Mouse (Mus musculus) liver, adult 2 months (tissue): ENCODE measurements around the gene Hhex. TPM values are rescaled to one million over a fixed set of nuclear protein-coding genes. Genes with fewer than 3 reads are reported as not detected.

Experiments used
- DNase-seq: peaks from one replicate; pipeline ENCODE4 v3.0.0-alpha.2; 2011; ENCODE audit warnings: low read depth, low spot score; ENCODE audit errors: extremely low read depth
- H3K27ac ChIP-seq: fragments of 200-500 bp; replicated peaks from 2 replicates; pipeline ENCODE4 v1.5.1; 2012; ENCODE audit warnings: low read depth, mild to moderate bottlenecking, control low read depth, inconsistent platforms, low read length; ENCODE audit not compliant: insufficient read depth
- H3K27me3 ChIP-seq: fragments of 200-500 bp; 2 replicates; pipeline ENCODE4 v1.6.1; 2012; ENCODE audit warnings: mild to moderate bottlenecking, moderate library complexity, low read length, inconsistent platforms; ENCODE audit not compliant: control insufficient read depth, insufficient read depth
- H3K36me3 ChIP-seq: fragments of 200-500 bp; 2 replicates; pipeline ENCODE4 v1.6.1; 2012; ENCODE audit warnings: low read length, inconsistent platforms; ENCODE audit not compliant: control insufficient read depth, insufficient read depth
- H3K4me1 ChIP-seq: fragments of 200-500 bp; 2 replicates; pipeline ENCODE4 v1.6.1; 2011; ENCODE audit warnings: low read length; ENCODE audit not compliant: control insufficient read depth, insufficient read depth
- H3K4me3 ChIP-seq: fragments of 200-500 bp; 2 replicates; pipeline ENCODE4 v1.5.1; 2011; ENCODE audit warnings: low read depth, mild to moderate bottlenecking, control low read depth, low read length, moderate library complexity; ENCODE audit not compliant: insufficient read depth
- H3K79me2 ChIP-seq: fragments of 200-500 bp; 2 replicates; pipeline ENCODE4 v1.6.1; 2012; ENCODE audit warnings: inconsistent platforms, mild to moderate bottlenecking, low read length, moderate library complexity; ENCODE audit not compliant: control insufficient read depth, insufficient read depth
- H3K9ac ChIP-seq: fragments of 200-500 bp; 2 replicates; pipeline ENCODE4 v1.6.1; 2012; ENCODE audit warnings: low read depth, mild to moderate bottlenecking, control low read depth, inconsistent platforms, low read length
- CTCF ChIP-seq: fragments of 200-500 bp; IDR thresholded peaks from 2 replicates; pipeline ENCODE4 v1.5.1; 2011; ENCODE audit warnings: low read depth, low read length, control low read depth
- POLR2A ChIP-seq: fragments of 200-500 bp; IDR thresholded peaks from 2 replicates; pipeline ENCODE4 v1.6.1; 2011; ENCODE audit warnings: low read length, control low read depth; ENCODE audit not compliant: insufficient read depth; ENCODE audit errors: extremely low read depth
- whole genome bisulfite sequencing: fragments of 180-500 bp; shearing (Covaris S2); methylation state at CpG from one replicate; pipeline ENCODE4 v1.1.7; 2018; 5-methylcytosine and 5-hydroxymethylcytosine counted together
- polyA plus RNA-seq: library from polyadenylated mRNA; depleted of rRNA; stranded (reverse); fragments of >200 nt; gene quantifications from 2 replicates; pipeline ENCODE4 v1.2.3, GENCODE M21; 2012
- total RNA-seq: library from RNA; depleted of rRNA; stranded (reverse); fragments of >200 nt; gene quantifications from 2 replicates; pipeline ENCODE4 v1.2.3, GENCODE M21; 2014

Hhex gene
- total and polyA plus RNA-seq, 2 experiments, result 15.9 to 107 TPM

DNA sequence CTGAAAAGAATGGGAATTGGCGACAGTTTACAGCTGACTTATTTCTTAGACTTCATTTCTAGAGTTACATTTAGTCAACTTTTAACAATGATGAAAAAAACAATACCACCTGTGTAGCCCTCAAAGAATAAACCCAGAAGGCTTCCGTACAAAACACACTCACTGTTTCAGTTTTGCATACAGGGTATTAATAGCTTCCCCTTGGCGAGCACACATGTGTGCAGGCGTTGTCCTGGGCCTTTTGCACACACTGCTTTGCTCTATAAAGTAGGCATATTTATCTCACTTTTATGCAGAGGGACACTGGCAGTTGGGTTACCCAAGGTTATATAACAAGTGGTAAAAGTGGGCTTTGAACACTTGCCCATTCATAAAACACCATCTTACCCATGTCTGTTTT is 37.1 kb downstream of the Hhex start:
- Histone ChIP-seq H3K27me3 (no peaks in the 10 kb centered on the region), H3K4me1 (no peaks in the 10 kb centered on the region; the same call in 1 of the 2 replicates), H3K27ac (no peak overlapping the region), H3K36me3 (no peaks in the 10 kb centered on the region), H3K9ac (no peak overlapping the region), H3K4me3 (no peak overlapping the region), H3K79me2 (no peaks in the 10 kb centered on the region)
- WGBS, result 92% methylated on average over 4 of the region's 4 CpGs
- no peak for DNase-seq
- TF ChIP-seq CTCF, result no peak
- TF ChIP-seq POLR2A, result no peak

DNA sequence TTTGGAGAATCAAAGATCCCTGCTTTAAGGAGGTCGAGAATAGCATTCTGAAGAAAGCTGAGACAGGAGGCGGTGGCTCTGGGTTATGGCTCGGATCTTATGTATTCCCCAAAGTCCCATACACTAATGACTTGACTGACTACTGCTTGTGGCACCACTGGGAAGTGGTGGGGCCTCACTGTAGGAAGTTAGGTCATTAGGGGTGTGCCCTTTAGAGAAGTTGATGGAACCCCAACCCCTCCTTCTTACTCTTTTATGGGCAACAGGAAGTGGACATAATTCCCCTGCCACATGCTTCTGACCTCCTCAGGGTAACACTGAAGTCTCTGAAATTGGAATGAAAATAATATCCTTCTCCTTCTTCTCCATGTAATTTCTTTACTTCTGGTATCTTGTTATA is 38.0 kb downstream of the Hhex start:
- Histone ChIP-seq H3K27ac (no peak overlapping the region), H3K79me2 (no peaks in the 10 kb centered on the region), H3K27me3 (no peaks in the 10 kb centered on the region), H3K9ac (no peak overlapping the region), H3K36me3 (no peaks in the 10 kb centered on the region), H3K4me1 (no peaks in the 10 kb centered on the region; the same call in 1 of the 2 replicates), H3K4me3 (no peak overlapping the region)
- no peak for TF ChIP-seq CTCF
- DNase-seq, result no peak
- 91% methylated on average over 3 of the region's 3 CpGs for WGBS

DNA sequence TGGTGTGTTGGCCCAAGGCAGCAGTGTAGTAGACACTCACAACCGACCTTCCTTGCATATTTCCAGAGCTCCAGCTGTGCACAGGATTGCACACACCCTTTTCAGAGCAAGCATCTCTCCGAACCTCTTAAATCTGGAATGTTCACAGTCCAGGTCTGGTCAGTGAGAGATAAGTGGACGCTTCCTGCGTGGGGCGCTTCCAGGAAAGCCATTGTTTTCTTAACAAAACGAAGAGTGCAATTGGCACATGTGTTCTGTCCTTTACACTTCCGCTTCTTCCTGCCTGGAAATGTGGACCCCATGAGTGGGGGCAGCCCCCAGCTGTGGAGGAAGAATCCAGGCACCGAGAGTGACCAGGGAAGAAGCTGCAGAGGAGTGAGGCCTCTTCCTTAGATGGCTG is 47.1 kb downstream of the Hhex start:
- TF ChIP-seq POLR2A, result no peak
- TF ChIP-seq CTCF, result no peak
- WGBS, result 75% methylated on average over 8 of the region's 8 CpGs
- DNase-seq, result no peak
- no peaks in the 10 kb centered on the region for H3K36me3 ChIP-seq
- H3K9ac ChIP-seq, result no peak overlapping the region
- no peak overlapping the region for H3K27ac ChIP-seq
- H3K79me2 ChIP-seq, result no peaks in the 10 kb centered on the region
- no peaks in the 10 kb centered on the region for H3K4me1 ChIP-seq
- no peaks in the 10 kb centered on the region for H3K27me3 ChIP-seq
- H3K4me3 ChIP-seq, result no peak overlapping the region

DNA sequence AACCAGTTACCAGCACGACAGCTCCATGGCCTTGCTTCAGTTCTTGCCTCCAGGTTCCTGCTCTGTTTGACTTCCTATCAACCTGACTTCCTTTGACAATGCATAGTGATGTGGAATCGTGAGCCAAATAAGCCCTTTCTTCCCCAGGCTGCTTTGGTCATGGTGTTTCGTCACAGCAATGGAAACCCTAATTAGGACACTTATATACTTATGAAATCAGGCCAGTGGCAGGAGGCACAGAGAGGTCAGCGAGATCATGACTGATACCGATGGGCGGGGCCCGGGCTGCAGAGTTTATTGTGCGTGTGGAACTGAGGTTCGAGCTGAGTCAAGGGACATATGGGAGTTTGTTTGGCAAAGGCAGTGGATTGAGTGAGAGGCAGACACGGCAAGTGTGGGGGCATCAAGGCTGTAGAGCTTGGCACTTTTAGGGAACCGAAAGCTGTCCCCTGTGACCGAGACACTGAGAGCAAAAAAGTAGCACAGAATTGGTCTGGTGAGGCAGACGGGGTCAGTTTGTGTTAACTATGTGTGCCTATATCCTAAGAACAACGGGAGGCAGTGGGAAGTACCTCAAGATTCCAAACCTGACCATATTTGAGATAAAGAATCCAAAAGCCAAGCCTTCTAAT is 48.1 kb downstream of the Hhex start:
- H3K9ac ChIP-seq, result no peak overlapping the region
- no peaks in the 10 kb centered on the region for H3K4me1 ChIP-seq
- no peaks in the 10 kb centered on the region for H3K27me3 ChIP-seq
- TF ChIP-seq CTCF (no peak), POLR2A (no peak)
- WGBS, result 73% methylated on average over 14 of the region's 14 CpGs
- H3K27ac ChIP-seq, result no peak overlapping the region
- H3K79me2 ChIP-seq, result no peaks in the 10 kb centered on the region
- peak; percentile 46 for DNase-seq
- no peak overlapping the region for H3K4me3 ChIP-seq
- no peaks in the 10 kb centered on the region for H3K36me3 ChIP-seq

DNA sequence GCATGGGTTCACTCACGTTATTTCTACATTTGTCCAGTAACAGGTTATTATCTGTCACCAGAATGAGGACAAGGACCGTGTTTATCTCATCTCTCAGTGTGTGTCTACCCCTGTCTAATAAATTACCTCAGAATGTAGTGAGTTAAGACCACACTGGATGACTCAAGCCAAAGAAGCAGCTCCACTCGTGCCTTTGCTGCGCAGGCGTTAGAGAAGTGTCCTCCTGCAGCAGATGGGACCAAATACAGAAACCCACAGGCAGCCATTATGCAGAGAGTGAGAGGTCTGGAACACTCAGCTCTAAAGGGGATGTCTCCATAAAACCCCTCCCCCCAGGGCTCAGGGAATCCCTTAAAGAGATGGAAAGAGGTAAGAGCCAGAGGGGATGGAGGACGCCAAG is 50.2 kb downstream of the Hhex start:
- WGBS, result 91% methylated on average over 6 of the region's 6 CpGs
- Histone ChIP-seq H3K36me3 (no peaks in the 10 kb centered on the region), H3K27me3 (no peaks in the 10 kb centered on the region), H3K9ac (no peak overlapping the region), H3K4me3 (no peak overlapping the region), H3K4me1 (no peaks in the 10 kb centered on the region), H3K79me2 (no peaks in the 10 kb centered on the region), H3K27ac (no peak overlapping the region)
- TF ChIP-seq POLR2A (no peak), CTCF (no peak)
- DNase-seq, result no peak

DNA sequence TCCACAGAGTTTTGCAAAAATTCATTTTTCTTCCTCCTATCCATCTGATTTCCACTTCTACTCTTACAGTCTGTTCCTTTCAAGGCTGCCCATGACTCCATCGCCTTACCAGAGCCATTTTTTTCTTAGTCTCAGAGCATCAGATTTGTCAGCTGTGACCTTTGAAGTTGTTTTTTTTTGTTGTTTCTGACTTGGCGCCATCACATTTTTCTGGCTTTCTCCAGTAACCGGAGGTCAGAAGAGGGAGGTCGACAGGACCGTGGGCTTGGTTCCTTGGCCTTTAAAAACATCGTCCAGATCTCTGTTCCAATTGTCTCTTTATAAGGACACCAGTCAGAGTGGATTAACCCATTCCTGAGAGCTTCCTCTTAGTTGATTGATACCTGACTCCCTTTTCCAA is 52.2 kb downstream of the Hhex start:
- WGBS, result 88% methylated on average over 6 of the region's 6 CpGs
- Histone ChIP-seq H3K27me3 (no peaks in the 10 kb centered on the region), H3K4me1 (no peaks in the 10 kb centered on the region), H3K27ac (no peak overlapping the region), H3K9ac (no peak overlapping the region), H3K79me2 (no peaks in the 10 kb centered on the region), H3K36me3 (no peaks in the 10 kb centered on the region), H3K4me3 (no peak overlapping the region)
- TF ChIP-seq POLR2A, result no peak
- no peak for TF ChIP-seq CTCF
- DNase-seq, result no peak
